Mouse (Mus musculus): ENCODE data around the gene Cadps. TPM values are rescaled to one million over a fixed set of nuclear protein-coding genes. Genes with fewer than 3 reads are reported as not detected.

Gene Cadps
- polyA plus RNA-seq, 1 experiment from 2014 or later = not detected

DNA sequence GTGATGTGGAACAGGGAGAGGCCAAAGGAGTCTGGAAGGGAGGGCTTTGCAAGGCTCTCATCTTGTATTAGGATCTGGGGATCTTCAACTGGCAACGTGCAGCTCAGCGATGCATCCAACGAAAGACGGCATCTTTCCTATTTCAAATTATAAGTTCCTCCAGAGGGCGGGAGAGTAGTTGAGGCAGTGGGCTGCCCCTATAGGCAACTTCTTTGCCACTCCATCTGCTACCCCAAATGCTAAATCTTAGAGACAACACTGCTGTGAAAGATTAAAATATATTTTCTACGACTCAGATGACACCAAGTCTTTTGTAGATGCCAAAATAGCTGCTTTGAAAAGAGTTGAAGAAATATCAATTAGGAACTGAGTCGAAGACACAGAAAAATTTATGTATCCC lies 315.9 kb downstream of the Cadps start:
- ATAC-seq (no peak), DNase-seq (ENCODE audit: low read depth, low spot score) (no peak)
- in situ Hi-C loops (cut with MboI; ENCODE audit: low pct_unique_long_range_greater_than_20kb) = no loop called here
- peaks cover 45% of the 10 kb centered on the region for H3K27me3 ChIP-seq
- ChIA-PET POLR2A (no interaction called here), CTCF (no interaction called here)
- TF ChIP-seq CTCF (IDR thresholded peaks at IDR 0.05) = no peak

DNA sequence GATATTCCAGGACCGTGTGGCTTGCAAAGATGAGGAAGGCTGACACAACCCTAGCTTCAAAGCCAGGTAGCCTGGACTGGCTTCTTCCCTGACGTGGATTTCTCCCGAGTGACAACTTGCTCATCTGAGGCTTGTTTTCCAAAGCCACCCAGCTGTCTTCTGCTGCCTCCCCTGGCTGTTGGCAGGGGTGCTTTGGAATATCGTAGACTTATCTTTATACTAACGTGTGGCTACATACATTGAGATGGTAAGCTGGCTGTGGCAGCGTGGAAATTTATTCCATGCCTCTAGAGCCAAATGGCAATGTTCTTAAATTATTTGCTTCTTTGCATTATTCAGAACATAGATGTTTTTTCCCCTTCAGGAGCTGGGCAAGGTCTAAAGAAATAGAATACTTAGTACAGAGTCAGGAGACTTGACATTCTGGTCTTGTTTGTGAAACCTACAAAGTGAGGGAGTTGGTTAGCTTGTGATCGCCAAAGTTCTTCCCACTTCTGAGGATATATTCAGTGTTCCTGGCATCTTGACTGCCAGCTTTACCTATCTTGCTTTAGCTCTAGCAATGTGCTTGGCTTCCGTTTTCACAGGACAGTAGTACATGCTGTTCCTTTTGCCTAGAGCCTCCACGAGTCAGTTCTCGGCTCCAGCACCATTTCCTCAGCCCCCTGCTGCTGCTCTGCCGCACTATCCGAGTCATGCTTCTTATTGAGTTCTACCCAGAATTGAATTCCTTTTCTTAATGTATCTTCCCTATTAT lies 318.5 kb downstream of the Cadps start:
- ATAC-seq = no peak
- no peak for DNase-seq (ENCODE audit: low read depth, low spot score)
- H3K27me3 ChIP-seq = peaks cover 29% of the 10 kb centered on the region
- POLR2A ChIA-PET = no interaction called here
- in situ Hi-C loops (cut with MboI; ENCODE audit: low pct_unique_long_range_greater_than_20kb) = no loop called here
- no peak for TF ChIP-seq CTCF (IDR thresholded peaks at IDR 0.05)
- CTCF ChIA-PET = no interaction called here

DNA sequence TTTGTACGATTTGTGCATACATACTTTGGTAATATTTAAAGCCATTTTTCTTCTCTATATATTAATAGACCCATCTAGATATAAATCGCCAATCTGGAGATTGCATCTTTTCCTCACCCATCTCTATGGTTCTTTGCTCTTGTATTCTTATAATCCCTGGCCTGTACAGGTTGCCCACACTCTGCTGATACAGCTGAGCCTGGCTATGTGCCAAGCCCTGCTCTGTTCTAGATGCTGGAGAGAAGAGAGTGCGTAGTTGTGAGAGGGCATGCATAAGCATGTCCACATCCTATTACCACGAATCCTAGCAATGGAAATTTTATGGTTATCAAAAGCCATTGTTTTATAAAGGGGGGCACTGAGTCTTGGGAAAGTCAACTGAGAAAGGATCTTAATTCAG lies 360.7 kb downstream of the Cadps start:
- DNase-seq (ENCODE audit: low read depth, low spot score) = no peak
- no peak for TF ChIP-seq CTCF (IDR thresholded peaks at IDR 0.05)
- ATAC-seq = no peak
- peaks cover 21% of the 10 kb centered on the region for H3K27me3 ChIP-seq
- ChIA-PET CTCF (no interaction called here), POLR2A (no interaction called here)
- in situ Hi-C loops (cut with MboI; ENCODE audit: low pct_unique_long_range_greater_than_20kb) = no loop called here

DNA sequence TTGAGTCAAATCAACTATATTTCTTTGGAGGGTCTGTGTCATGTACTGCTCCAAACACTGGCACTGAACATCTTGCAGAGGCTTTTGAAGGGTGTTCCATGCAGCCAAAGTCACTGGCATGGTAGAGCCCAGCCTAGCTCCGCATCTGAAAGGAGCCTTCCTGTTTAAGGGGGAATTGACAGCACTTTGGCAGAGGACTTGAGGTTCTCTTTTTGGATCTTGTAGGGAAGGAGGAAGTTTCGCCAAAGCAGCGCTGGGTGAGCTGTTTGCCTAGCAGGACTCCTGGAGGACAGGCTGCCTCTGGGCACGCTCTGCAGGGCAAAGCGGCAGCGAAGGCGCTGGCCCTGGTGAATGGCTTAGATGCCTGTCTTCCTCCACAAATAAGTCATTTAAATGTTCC lies 363.2 kb downstream of the Cadps start:
- ATAC-seq = no peak
- ChIA-PET POLR2A (no interaction called here), CTCF (interaction anchor here (0.6 kb wide), 1 partner anchor 155 kb away, joined by 3 read pairs; no protein-coding TSS in a partner anchor)
- DNase-seq (ENCODE audit: low read depth, low spot score) = no peak
- H3K27me3 ChIP-seq = peaks cover 22% of the 10 kb centered on the region
- no peak for TF ChIP-seq CTCF (IDR thresholded peaks at IDR 0.05)
- in situ Hi-C loops (cut with MboI; ENCODE audit: low pct_unique_long_range_greater_than_20kb) = no loop called here

DNA sequence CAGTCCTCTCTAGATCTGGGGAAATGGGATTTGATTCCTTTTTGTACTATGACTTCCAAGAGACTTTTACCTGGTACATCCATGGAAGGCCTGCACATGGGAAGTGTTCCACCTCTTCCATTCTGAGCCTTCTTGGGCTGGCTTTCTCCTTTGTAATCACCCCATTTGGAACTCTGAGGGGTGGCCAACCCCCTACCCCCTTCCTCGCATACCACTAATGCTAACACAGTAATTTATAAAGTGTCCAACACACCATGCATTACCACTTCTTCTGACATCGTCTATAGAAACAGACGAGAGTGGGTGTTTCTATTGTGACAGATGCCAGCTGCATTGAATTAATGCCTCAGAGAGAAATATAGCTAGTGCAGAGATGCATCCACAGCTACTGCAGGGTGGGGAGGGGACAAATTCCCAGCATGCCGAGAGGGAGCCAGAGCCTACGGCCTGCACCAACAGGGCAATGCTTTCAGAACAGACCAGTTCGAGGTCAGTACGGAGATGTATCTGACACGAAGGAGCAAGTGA lies 367.8 kb downstream of the Cadps start:
- ATAC-seq (no peak), DNase-seq (ENCODE audit: low read depth, low spot score) (no peak)
- peaks cover 11% of the 10 kb centered on the region for H3K27me3 ChIP-seq
- in situ Hi-C loops (cut with MboI; ENCODE audit: low pct_unique_long_range_greater_than_20kb) = no loop called here
- no peak for TF ChIP-seq CTCF (IDR thresholded peaks at IDR 0.05)
- ChIA-PET CTCF (no interaction called here), POLR2A (no interaction called here)

DNA sequence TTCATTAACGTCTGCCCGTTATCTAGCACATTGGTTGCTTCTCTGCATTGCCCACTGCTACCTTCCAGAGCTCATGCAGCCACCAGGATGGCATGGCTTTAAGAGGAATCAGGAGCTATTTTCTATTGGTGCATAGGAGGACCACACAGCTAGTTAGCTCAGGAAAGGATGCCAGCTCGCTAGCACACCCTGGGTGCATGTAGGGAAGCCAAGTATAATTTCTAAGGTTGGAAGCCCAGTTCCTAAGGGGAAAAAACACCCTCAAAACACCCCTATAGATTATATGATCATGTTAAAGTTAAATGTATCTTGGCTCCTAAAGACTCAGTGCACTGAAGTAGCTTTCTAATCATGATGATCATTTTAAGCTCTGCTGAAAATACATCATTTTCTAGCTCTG lies 372.1 kb downstream of the Cadps start:
- TF ChIP-seq CTCF (IDR thresholded peaks at IDR 0.05) = no peak
- ChIA-PET CTCF (interaction anchor here (1.1 kb wide), 1 partner anchor 21 kb away, joined by 3 read pairs; no protein-coding TSS in a partner anchor), POLR2A (no interaction called here)
- DNase-seq (ENCODE audit: low read depth, low spot score) (no peak), ATAC-seq (no peak)
- in situ Hi-C loops (cut with MboI; ENCODE audit: low pct_unique_long_range_greater_than_20kb) = no loop called here
- H3K27me3 ChIP-seq = peaks cover 1% of the 10 kb centered on the region

DNA sequence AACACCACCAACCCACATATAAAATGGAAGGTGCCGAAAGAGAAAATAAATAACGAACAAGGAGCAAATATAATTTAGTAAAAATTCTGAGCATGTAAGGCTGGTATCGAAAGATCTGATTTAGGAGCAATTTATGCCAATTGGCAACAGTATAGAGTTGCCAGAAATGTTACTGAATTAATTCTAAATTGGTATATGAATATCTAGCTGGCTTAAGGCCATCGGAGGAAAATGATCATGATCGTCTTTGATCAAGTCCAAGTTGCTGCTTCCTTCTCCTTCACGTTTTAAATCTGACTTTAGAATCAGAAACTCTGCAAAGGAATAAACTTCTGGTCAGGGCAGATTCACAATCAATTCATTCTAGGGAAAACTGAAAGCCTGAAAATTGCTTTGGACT lies 374.0 kb downstream of the Cadps start:
- DNase-seq (ENCODE audit: low read depth, low spot score) (no peak), ATAC-seq (no peak)
- in situ Hi-C loops (cut with MboI; ENCODE audit: low pct_unique_long_range_greater_than_20kb) = no loop called here
- POLR2A ChIA-PET = no interaction called here
- CTCF ChIA-PET = interaction anchor here (1.0 kb wide), 1 partner anchor 15 kb away, joined by 3 read pairs; no protein-coding TSS in a partner anchor
- H3K27me3 ChIP-seq = no peaks in the 10 kb centered on the region
- TF ChIP-seq CTCF (IDR thresholded peaks at IDR 0.05) = no peak

DNA sequence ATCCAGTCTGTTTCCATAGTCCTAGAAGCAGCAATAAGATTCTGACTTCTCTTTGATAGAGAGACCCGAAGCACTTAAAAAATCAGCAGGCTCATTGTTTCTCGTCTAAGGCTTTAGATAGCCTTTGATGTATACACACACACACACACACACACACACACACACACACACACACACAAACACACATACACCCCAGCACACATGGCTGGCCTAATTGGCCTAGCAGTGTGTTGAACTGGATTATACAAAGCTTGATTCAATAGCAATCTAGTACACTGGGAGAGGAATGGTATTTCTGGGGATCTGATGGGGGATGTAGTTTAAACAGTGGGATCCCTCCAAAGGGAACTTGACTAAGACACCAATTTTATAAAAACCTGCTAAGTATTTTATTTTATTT lies 381.9 kb downstream of the Cadps start:
- CTCF ChIA-PET = no interaction called here
- in situ Hi-C loops (cut with MboI; ENCODE audit: low pct_unique_long_range_greater_than_20kb) = no loop called here
- DNase-seq (ENCODE audit: low read depth, low spot score) (no peak), ATAC-seq (no peak)
- H3K27me3 ChIP-seq = peaks cover 13% of the 10 kb centered on the region
- POLR2A ChIA-PET = no interaction called here
- TF ChIP-seq CTCF (IDR thresholded peaks at IDR 0.05) = no peak

DNA sequence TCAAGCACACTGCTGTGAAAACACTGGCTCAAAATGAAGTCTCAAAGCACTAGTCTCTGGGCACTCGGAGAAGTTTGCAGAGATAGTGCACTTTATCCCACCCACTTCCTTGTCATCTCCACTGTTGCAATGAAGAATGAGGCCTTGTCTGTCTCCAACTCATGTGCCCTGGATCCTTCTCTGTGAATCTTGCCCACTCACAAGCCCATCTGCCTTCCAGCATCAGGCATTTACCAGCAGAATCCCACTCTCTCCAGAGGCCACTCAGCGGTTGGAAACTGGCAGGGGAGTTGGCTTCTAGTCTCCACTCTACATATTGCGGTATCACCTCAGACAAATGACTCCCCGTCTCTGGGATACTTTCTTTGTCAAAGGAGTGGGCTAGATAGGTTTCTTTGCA lies 384.9 kb downstream of the Cadps start:
- POLR2A ChIA-PET = no interaction called here
- in situ Hi-C loops (cut with MboI; ENCODE audit: low pct_unique_long_range_greater_than_20kb) = no loop called here
- CTCF ChIA-PET = no interaction called here
- peaks cover 13% of the 10 kb centered on the region for H3K27me3 ChIP-seq
- DNase-seq (ENCODE audit: low read depth, low spot score) (no peak), ATAC-seq (no peak)
- TF ChIP-seq CTCF (IDR thresholded peaks at IDR 0.05) = no peak

DNA sequence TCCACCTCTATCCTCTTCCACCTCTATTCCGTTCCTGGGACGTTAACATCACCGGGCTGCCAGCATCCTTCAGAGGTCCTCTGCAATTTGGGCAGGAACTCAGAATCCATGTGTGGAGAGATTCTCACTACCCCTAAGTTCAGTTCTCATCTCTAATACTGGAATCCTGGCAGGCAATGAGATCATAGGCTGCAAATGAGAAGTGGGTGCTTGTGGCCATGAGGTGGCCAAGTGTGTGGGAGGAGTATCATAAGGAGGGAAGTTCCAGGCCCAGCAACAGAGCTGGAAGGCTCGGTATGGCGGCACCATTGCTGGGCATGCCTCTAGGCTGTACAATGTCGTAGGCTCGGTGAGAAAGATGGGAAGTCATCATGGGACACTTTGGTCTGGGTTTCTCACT lies 385.5 kb downstream of the Cadps start:
- POLR2A ChIA-PET = no interaction called here
- no peak for ATAC-seq
- CTCF ChIA-PET = no interaction called here
- in situ Hi-C loops (cut with MboI; ENCODE audit: low pct_unique_long_range_greater_than_20kb) = no loop called here
- peaks cover 13% of the 10 kb centered on the region for H3K27me3 ChIP-seq
- no peak for DNase-seq (ENCODE audit: low read depth, low spot score)
- TF ChIP-seq CTCF (IDR thresholded peaks at IDR 0.05) = no peak

DNA sequence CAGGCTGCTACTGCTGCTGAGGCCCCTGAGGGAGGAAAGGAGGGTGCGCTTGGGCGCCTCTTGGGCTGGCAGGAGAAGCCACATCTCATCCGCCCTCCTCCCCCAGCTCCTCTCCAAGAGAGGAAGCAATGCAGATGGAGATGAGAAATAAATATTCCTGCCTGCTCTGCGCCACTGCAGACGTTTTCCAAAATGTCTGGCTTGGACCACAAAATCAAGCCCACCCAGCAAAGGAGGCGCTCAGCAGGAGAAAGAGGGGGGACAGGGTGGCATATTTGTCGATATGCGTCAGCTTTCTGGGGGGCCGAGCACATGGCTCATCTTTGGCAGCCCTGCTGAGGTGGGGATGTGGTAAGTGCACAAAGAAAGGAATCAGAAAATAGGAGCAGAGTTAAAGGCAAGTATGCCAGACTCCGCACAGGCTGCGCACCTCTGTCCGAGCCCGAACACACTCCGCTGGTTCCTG lies 385.9 kb downstream of the Cadps start:
- in situ Hi-C loops (cut with MboI; ENCODE audit: low pct_unique_long_range_greater_than_20kb) = no loop called here
- no peak for TF ChIP-seq CTCF (IDR thresholded peaks at IDR 0.05)
- H3K27me3 ChIP-seq = peaks cover 13% of the 10 kb centered on the region
- POLR2A ChIA-PET = no interaction called here
- CTCF ChIA-PET = no interaction called here
- ATAC-seq (no peak), DNase-seq (ENCODE audit: low read depth, low spot score) (no peak)

Measured in Patski (cell line).